Mouse (Mus musculus): ENCODE data around the gene Gtf2i.
"Not testable (repeated sequence)": the region's sequence is repeated elsewhere in the genome, so short reads cannot be mapped to it uniquely, and the experiment has no call there.

The Gtf2i gene

DNA sequence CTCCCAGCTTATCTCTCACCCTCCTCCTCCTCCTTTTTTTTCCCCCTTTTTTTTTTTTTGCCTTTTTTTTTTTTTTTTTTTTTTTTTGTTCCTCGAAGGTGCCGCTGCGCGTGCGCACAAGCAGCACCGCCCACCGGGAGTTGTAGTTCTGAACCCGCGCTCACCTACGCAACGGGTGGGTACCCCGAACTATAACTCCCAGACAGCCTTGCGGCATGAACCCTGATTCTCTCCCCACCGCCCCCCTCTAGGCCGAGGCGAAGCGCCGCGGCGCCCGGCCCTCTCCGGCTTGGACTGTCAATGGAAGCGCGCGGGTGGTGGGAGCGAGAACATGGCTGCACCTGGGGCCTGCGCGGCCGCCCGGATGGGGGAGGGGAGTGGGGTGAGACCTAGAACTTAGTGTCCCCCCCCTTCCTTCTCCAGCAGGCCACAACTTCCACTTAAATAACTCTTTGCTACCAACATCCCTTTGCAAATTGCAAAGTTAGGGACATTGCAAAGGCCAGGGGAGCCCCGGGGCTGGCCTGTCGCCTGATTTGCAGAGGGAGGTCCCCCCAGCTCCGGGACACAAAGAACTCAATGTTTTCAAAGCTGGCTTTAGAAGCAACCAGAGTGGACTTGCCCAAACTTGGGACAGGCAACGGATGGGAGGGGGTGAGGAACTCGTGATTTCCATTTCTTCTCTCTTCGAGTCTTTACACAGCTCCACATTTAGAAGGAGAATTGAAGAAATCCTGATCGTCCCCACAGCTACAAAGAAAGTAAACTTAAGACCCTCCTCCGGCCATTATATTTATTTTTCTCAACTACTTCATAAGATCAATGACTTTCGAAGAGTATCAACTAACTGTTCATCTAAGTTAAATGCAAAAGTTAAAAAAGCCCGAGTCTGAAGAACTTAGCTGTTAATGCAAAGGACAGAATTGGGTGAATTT is at the start of gene Gtf2i:
Gtf2i (minus strand) TSS at position 73 of the 935 bp plus-strand sequence.
- peak; percentile 98 for DNase-seq

DNA sequence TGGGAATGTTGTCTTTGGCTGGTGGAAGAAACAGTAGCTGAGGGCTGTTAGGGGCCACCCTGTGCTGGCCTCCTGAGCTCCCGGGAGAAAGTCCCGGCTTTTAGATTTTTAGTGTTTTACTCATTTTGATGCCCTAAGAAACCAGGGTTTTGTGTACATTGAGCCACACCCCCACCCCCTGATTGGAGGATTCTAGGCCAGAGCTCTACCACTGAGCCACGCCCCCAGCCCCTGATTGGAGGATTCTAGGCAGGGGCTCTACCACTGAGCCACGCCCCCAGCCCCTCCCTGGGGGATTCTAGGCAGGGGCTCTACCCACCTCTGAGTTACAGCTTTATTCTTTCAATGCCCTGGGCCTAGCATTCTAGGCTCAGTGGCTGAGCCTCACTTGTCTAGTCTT is 44.5 kb upstream of the Gtf2i start:
- no peak for DNase-seq

- DNase-seq = not testable (repeated sequence)
These were observed 40.8 kb upstream of the Gtf2i start for GRCm38 (mm10) chr5:134355372-134355771.

DNA sequence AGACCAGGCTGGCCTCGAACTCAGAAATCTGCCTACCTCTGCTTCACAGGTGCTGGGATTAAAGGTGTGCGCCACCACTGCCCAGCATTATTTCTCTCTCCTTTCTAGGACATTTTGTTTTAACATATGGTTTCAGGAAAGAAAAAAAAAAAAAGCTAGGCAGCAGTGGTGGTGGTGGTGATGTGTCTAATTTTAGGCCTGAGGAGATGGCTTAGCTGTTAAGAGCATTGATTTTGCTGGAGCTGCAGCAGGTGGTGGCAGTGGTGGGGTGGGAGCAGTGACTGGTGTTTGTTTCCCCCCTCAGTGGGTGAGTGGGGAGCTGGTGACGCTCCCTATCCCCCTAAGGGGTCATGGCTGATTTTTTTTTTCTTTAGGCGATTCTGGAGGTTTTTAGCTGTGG is 38.6 kb upstream of the Gtf2i start:
- DNase-seq = no peak

- DNase-seq = no peak
These were observed 38.0 kb upstream of the Gtf2i start for GRCm38 (mm10) chr5:134352527-134353001.

DNA sequence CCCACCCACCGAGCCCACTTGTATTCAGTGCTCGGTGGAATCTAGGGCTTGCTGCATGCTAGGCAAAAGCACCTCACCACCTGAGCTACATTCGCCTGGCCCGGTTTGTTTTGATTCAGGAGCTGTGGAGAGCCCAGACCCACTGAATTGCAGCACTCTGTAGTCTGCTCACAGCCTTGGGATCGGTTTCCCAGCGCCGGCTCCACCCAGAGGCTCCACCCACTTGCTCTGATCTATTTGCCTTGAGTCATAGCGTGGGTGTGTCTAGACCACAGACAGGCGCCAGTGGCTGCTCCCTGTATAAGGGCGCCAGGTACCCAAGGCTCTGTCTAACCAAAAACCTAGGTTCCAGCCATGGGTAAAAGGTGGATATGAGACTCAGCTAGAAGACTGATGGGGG is 36.1 kb upstream of the Gtf2i start:
- DNase-seq = peak; percentile 73

GRCm38 (mm10) chr5:134347066-134347465 is 32.5 kb upstream of the Gtf2i start:
- no peak for DNase-seq

DNA sequence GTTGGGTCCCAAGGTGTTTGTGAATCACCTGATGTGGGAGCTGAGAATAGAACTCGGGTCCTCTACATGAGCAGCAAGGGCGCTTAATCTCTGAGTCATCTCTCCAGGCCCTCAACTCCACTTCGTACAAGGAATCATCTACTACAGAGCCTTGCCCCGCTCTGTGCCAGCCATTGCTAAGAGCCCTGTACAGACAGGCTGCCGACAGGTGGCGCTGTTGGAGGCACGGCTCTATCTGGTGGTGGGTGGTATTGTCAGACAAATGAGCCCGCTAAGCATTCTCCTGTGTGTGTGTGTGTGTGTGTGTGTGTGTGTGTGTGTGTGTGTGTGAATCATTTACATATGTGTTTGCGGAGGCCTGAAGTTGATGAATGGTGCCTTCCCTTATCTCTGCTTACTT is 30.9 kb upstream of the Gtf2i start:
- no peak for DNase-seq

DNA sequence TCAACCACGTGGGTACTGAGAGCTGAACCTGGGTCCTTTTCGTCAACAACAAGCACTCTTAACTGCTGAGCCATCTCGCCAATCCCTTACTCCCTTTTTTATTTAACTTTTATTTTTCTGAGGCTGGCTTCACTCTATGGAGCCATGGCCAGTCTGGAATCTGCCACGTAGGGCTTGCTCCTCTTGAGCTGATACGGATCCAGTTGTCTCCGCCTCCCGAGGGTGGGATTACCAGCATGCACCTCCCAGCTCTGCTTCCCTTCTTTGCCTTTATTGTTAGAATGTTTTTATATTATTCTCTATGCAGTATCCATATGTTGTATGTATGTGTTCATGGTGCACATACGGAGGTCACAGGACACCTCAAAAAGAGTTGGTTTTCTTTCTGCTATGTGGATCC is 29.5 kb upstream of the Gtf2i start:
- DNase-seq = no peak

DNA sequence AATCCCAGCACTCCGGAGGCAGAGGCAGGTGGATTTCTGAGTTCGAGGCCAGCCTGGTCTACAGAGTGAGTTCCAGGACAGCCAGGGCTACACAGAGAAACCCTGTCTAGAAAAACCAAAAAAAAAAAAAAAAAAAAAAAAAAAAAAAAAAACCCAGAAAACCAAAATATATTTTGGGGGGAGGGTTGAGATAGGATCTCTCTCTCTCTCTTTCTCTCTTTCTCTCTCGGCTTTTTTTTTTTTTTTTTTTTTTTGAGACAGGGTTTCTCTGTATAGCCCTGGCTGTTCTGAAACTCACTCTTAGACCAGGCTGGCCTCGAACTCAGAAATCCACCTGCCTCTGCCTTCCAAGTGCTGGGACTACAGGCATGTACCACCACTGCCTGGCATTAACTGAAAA is 29.0 kb upstream of the Gtf2i start:
- not testable (repeated sequence) for DNase-seq

DNA sequence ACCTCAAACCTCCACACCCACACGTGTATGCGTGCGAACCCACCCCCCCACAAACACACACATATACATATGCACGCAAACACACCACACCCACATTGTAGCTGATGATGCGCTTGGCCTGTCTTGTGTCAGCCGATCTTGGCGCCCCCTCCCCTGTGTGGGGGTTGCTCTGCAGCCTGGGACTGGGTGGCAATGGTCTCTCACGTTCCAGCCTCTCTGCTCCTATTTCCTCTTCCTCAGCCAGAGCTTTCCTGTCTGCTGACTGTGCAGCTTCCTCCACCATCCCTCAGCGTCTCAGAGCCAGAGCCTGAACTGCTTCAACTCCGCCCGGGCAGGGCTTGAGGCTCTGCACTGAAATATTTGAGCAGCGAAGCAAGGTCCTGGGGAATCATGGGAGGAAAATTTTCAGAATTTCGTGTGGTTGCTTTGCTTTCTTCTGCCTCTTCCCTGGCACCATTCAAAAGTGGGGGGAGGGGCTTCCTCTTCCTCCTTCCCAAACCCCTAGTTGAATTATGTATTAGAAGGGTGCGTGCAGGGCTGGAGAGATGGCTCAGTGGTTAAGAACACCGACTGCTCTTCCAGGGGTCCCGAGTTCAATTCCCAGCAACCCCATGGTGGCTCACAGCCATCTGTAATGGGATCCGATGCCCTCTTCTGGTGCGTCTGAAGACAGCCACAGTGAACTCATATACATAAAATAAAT is 28.1 kb upstream of the Gtf2i start:
- no peak for DNase-seq

DNA sequence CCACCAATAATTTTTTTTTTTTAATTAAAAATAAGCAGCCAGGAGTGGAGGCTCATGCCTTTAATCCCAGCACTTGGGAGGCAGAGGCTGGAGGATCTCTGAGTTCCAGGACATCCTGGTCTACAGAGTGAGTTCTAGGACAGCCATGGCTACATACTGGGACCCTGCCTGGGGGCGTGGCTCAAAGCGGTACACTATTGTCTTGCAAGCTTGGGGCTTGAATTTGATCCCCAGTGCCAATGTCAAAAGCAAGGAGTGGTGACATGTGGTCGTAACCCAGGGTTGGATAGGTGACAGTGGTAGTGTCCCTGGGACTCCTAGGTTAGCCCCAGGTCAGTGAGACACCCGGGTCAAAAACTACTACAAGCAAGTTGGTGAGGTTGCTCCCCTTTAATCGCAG is 27.2 kb upstream of the Gtf2i start:
- no peak for DNase-seq

GRCm38 (mm10) chr5:134341321-134341720 is 26.8 kb upstream of the Gtf2i start:
- peak; percentile 63 for DNase-seq

GRCm38 (mm10) chr5:134340101-134340522 is 25.6 kb upstream of the Gtf2i start:
- no peak for DNase-seq

DNA sequence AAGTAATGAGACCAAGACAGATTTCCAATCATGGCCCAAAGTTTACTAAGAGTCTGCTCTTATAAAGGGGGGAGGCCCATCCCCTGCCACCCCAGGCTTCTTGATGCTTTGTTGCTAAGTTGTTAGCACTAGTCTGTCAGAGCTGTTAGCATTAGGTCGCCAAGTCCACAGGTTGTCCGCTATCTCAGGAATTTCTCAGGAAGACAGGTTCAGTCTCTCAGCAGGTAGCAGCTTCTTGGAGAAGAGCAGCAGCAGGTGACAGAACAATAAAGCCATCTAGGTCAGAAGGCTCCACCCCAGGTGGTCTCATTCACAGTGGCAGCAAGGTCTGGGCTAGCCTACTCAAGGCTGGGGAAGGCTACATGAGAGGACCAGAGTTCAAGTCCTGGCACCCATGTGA is 22.5 kb upstream of the Gtf2i start:
- not testable (repeated sequence) for DNase-seq

DNA sequence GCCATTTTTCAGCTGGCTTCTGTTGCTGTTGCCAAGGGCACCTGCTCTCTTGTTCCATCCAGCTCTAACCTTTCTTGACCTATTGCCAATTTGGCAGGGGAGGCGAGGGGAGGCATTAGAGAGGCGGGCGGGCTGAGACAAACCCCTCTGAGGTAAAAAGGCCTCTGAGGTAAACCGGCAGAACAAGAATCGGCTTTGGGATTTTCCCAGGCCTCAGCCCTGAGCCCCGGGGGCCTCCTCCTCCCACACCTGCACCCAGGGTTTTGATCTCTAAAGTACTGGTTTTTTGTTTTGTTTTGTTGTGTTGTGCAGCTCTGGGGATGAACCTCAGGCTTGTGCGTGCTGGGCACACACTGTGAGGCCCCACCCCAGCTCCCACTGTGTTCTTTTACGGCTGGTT is 18.2 kb upstream of the Gtf2i start:
- no peak for DNase-seq

DNA sequence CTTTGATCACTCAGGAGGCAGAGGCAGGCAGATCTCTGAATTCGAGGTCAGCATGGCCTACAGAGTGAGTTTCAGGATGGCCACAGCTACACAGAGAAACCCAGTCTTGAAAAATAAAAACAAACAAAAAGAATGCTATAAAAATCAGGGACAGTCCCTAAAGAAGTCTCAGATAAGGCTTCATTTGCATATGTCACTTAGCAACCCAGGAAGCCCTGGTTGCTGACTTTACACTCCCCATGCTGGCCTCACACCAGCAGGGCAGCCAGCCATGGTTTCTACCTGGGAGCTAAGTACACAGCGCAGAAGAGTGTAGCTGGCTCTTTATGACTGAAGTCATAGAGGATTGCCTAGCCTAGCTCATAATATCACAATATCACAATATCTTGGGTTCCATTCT is 15.5 kb upstream of the Gtf2i start:
- DNase-seq = no peak

DNA sequence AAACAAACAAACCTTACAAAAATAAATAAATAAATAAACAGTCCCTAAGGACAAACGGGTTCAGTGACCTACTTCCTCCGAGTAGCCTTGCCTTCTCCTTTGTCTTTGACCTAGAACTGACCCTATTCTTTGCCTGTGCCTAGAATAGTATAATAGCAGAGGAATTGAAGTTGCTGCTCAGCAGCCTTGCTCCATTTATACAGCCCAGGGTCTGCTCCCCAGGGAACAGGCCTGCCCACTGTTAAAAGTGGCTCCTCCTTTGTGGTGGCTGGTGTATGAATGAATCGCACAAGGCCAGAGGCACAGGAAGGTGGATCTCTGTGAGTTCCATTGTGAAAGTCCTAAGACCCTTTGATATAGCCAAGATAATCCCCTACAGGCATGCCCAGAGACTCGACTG is 14.8 kb upstream of the Gtf2i start:
- no peak for DNase-seq

- DNase-seq = no peak
These were observed 14.0 kb upstream of the Gtf2i start for GRCm38 (mm10) chr5:134328482-134329001.

- no peak for DNase-seq
These were observed 11.5 kb upstream of the Gtf2i start for GRCm38 (mm10) chr5:134325856-134326566.

GRCm38 (mm10) chr5:134323869-134324268 is 9.3 kb upstream of the Gtf2i start:
- no peak for DNase-seq

DNA sequence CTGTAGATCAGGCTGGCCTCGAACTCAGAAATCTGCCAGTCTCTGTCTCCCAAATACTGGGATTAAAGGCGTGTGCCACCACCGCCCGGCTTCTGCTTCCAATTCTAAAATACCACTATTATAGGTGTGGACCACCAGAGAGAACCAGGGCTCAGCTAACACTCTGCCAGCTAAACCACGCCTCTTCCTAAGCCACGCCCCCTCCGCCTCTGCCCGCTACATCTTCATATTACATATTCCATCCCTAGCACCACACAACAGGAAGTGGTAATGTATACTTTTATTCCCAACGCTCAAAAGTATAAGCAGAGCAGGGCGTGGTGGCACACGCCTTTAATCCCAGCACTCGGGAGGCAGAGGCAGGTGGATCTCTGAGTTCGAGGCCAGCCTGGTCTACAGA is 8.8 kb upstream of the Gtf2i start:
- DNase-seq = no peak

DNA sequence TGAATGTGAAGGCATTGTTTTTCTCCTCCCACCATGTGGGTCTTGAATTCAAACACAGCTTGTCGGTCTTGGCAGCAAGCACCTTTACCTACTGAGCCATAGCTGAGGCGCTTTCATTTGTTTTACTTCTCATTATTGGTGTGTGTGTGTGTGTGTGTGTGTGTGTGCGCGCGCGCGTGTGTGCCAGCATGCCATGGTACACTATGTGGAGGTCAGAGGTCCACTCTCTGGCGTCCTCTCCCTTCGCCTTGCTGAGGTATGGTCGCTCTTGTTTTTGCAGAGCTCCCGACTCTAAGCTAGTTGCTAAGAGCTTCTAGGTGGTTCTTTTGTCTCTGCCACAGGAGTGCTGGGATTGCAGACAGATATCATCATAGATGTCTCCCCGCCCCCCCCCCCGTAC is 7.8 kb upstream of the Gtf2i start:
- DNase-seq = no peak
